Mouse (Mus musculus) ES-E14 (cell line): ENCODE measurements around the gene Slc1a5. TPM values are rescaled to one million over a fixed set of nuclear protein-coding genes. Genes with fewer than 3 reads are reported as not detected.

Source experiments
- DNase-seq: peaks from one replicate; pipeline ENCODE4 v3.0.0-alpha.2; 2013; ENCODE audit warnings: low read depth, low spot score
- H3K27ac ChIP-seq: 2 replicates; pipeline ENCODE4 v1.5.1; 2012; ENCODE audit warnings: low read depth, mild to moderate bottlenecking, low read length, moderate library complexity, mixed read lengths; ENCODE audit not compliant: poor library complexity, insufficient read depth, severe bottlenecking
- H3K36me3 ChIP-seq: 2 replicates; pipeline ENCODE4 v1.6.1; 2012; ENCODE audit warnings: mild to moderate bottlenecking, low read length, moderate library complexity, mixed read lengths; ENCODE audit not compliant: control insufficient read depth, poor library complexity, insufficient read depth, severe bottlenecking
- H3K4me1 ChIP-seq, 2 experiments: fragments of 150-350 bp in 1 of 2; sonication (generic) in 1 of 2; 2 replicates each; pipeline ENCODE4 v1.6.1; 2012; ENCODE audit warnings: low read length in 2 of 2, mild to moderate bottlenecking in 1 of 2, mixed read lengths in 1 of 2; ENCODE audit not compliant: control insufficient read depth in 2 of 2, insufficient read depth in 2 of 2, poor library complexity in 1 of 2
- H3K4me3 ChIP-seq, 2 experiments: fragments of 150-350 bp in 1 of 2; sonication (generic) in 1 of 2; 2 replicates each; pipeline ENCODE4 v1.5.1; 2012; ENCODE audit warnings: low read length in 2 of 2, low read depth in 1 of 2, mild to moderate bottlenecking in 1 of 2, mixed read lengths in 1 of 2; ENCODE audit not compliant: insufficient read depth in 1 of 2, poor library complexity in 1 of 2, severe bottlenecking in 1 of 2
- H3K9ac ChIP-seq: 2 replicates; pipeline ENCODE4 v1.6.1; 2012; ENCODE audit warnings: low read depth, mild to moderate bottlenecking, low read length, mixed read lengths; ENCODE audit not compliant: poor library complexity, insufficient read depth, severe bottlenecking
- H3K9me3 ChIP-seq: fragments of 150-350 bp; sonication (generic); 2 replicates; pipeline ENCODE4 v1.6.1; 2012; ENCODE audit warnings: low read depth, mild to moderate bottlenecking, low read length; ENCODE audit not compliant: control insufficient read depth, insufficient read depth
- CHD2 ChIP-seq: IDR thresholded peaks from 2 replicates; pipeline ENCODE4 v1.6.1; 2014; ENCODE audit warnings: mild to moderate bottlenecking, low read depth, low read length, inconsistent platforms
- HCFC1 ChIP-seq: IDR thresholded peaks from 2 replicates; pipeline ENCODE4 v1.6.1; 2012; ENCODE audit warnings: low read length, inconsistent platforms, borderline replicate concordance; ENCODE audit not compliant: insufficient read depth
- MAFK ChIP-seq: IDR thresholded peaks from 2 replicates; pipeline ENCODE4 v1.6.1; 2014; ENCODE audit warnings: mild to moderate bottlenecking, low read depth, low read length, inconsistent platforms; ENCODE audit not compliant: insufficient read depth
- ZC3H11A ChIP-seq: IDR thresholded peaks from 2 replicates; pipeline ENCODE4 v1.6.1; 2012; ENCODE audit warnings: low read depth, mild to moderate bottlenecking, inconsistent platforms, low read length, borderline replicate concordance
- ZNF384 ChIP-seq: IDR thresholded peaks from 2 replicates; pipeline ENCODE4 v1.6.1; 2012; ENCODE audit warnings: low read depth, low read length, inconsistent platforms
- in situ Hi-C, 2 experiments: fragments of 600-800 bp; cut with MboI; formaldehyde crosslinking; loops; one replicate each; pipeline ENCODE4 v1.15.1; 2025; ENCODE audit warnings: low sequenced_read_pairs in 2 of 2, inconsistent platforms in 1 of 2; ENCODE audit not compliant: unreplicated experiment in 2 of 2
- total RNA-seq: library from RNA; depleted of rRNA; stranded (reverse); fragments of 300-350 nt; gene quantifications from 2 replicates; pipeline ENCODE4 v1.2.3, GENCODE M21; 2012

Gene Slc1a5
- total RNA-seq, 1 experiment = 72.0 TPM

- H3K9me3 ChIP-seq = no peaks in the 10 kb centered on the region
- peak overlapping the region; percentile 75 to 82 for H3K4me3 ChIP-seq
- in situ Hi-C loops = no loop called here
- H3K27ac ChIP-seq = no peak overlapping the region
- peak overlapping the region; percentile 85; the same call in 1 of the 2 replicates for H3K9ac ChIP-seq
- DNase-seq = no peak
- H3K36me3 ChIP-seq = peaks cover 10% of the 10 kb centered on the region
- H3K4me1 ChIP-seq = peaks cover 0 to 4% of the 10 kb centered on the region in 2 experiments; a peak in 2 of 4 replicates
- TF ChIP-seq CHD2 (no peak), ZC3H11A (no peak), ZNF384 (no peak), MAFK (no peak), HCFC1 (no peak)
Measured at GRCm38 (mm10) chr7:16739056-16739604, 42.0 kb upstream of the Slc1a5 start.

- no peaks in the 10 kb centered on the region for H3K9me3 ChIP-seq
- H3K4me3 ChIP-seq = no peak overlapping the region
- no peaks in the 10 kb centered on the region; a peak in 1 of 4 replicates for H3K4me1 ChIP-seq
- in situ Hi-C loops = no loop called here
- TF ChIP-seq ZNF384 (no peak), CHD2 (no peak), MAFK (no peak), HCFC1 (no peak), ZC3H11A (no peak)
- peaks cover 38% of the 10 kb centered on the region for H3K36me3 ChIP-seq
- H3K27ac ChIP-seq = no peak overlapping the region
- no peak for DNase-seq
- no peak overlapping the region for H3K9ac ChIP-seq
Measured at GRCm38 (mm10) chr7:16745373-16745772, 35.8 kb upstream of the Slc1a5 start.

- no peak for DNase-seq
- H3K9me3 ChIP-seq = no peaks in the 10 kb centered on the region
- TF ChIP-seq CHD2 (no peak), HCFC1 (no peak), ZC3H11A (peak; percentile 68), MAFK (no peak), ZNF384 (peak; percentile 88)
- in situ Hi-C loops = no loop called here
- H3K4me3 ChIP-seq = no peak overlapping the region
- no peak overlapping the region for H3K9ac ChIP-seq
- peaks cover 38% of the 10 kb centered on the region for H3K36me3 ChIP-seq
- no peaks in the 10 kb centered on the region; a peak in 1 of 4 replicates for H3K4me1 ChIP-seq
- no peak overlapping the region for H3K27ac ChIP-seq
Measured at GRCm38 (mm10) chr7:16746093-16746492, 35.0 kb upstream of the Slc1a5 start.

GRCm38 (mm10) chr7:16747656-16748055 lies 33.5 kb upstream of the Slc1a5 start:
- Histone ChIP-seq H3K9ac (no peak overlapping the region), H3K9me3 (no peaks in the 10 kb centered on the region), H3K4me1 (peaks cover 3 to 5% of the 10 kb centered on the region in 2 experiments; a peak in 2 of 4 replicates), H3K27ac (no peak overlapping the region), H3K36me3 (peaks cover 38% of the 10 kb centered on the region), H3K4me3 (no peak overlapping the region)
- TF ChIP-seq ZC3H11A (no peak), ZNF384 (no peak), MAFK (no peak), CHD2 (no peak), HCFC1 (no peak)
- no peak for DNase-seq
- in situ Hi-C loops = no loop called here

GRCm38 (mm10) chr7:16752016-16752415 lies 29.1 kb upstream of the Slc1a5 start:
- Histone ChIP-seq H3K27ac (no peak overlapping the region), H3K9me3 (no peaks in the 10 kb centered on the region), H3K36me3 (peaks cover 22% of the 10 kb centered on the region), H3K9ac (peak overlapping the region; percentile 27; the same call in 1 of the 2 replicates), H3K4me3 (no peak overlapping the region), H3K4me1 (peaks cover 3 to 9% of the 10 kb centered on the region in 2 experiments; a peak in 3 of 4 replicates)
- in situ Hi-C loops = no loop called here
- TF ChIP-seq ZNF384 = no peak
- peak; percentile 46; the same call in 1 of the 2 replicates for TF ChIP-seq MAFK
- no peak for DNase-seq
